Mouse (Mus musculus): ENCODE measurements at regions not wholly inside any gene's neighbourhood (a gene's known extent, or its start where the extent isn't known, plus 50 kb on each side); places are given as distances from the start of the nearest gene placed in this dataset.

DNA sequence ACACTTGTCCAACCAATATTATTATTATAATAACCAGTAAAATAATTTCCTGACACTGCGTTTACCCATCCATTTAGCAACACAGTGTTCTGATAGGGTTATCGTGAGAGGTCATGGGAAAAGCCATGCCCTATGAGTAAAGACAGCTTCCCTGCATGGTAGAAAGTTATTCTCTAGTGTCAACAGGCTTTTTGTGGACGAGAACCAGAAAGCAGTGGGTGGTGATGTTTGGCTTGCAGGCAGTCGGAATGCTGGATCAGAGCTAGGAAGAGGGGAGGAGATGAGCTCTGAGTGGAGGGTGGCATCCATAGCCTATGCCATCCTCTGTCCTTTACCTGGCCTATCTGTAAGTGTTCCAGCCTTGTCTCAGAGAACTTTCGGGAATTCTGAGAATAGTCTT is 83.1 kb upstream of the Sash1 start:
- WGBS (ENCODE audit: missing documents), result 97% methylated on average over 5 of the region's 5 CpGs
- no peaks in the 10 kb centered on the region for H3K79me2 ChIP-seq (ENCODE audit: inconsistent target)
- no peak overlapping the region for H3K4me3 ChIP-seq (ENCODE audit: inconsistent target)
- no peaks in the 10 kb centered on the region for H3K36me3 ChIP-seq (ENCODE audit: inconsistent target)
- no peak overlapping the region for H3K27ac ChIP-seq

DNA sequence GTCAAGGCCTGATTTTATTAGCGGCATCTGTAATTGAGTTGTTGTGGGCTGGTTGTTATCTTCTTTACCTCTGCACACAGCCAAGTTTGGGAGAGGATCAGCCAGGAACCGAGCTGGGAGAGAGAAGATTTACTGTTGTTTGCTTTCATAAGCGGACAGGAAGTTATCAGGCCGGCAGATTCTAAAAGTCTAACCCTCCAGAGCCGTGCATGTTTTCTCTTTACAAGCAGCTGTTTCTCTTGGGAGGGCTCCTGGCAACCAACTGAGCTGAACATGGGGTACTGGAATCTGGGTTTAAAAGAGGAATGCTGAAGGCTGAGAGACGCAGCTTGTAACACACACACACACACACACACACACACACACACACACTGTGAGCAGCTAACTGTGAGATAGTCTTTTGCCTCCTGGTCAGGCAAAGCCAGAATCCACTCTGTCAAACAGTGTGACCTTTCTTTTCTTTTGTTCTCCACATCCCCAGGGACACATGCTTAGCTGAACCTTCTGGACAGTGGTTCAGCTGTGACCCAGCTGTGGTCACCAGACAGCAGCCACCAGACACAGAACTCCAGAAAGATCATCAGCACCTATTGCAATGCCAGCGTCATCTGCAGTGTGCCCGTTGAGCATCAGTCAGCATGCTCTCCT is 82.5 kb upstream of the Sash1 start:
- no peak overlapping the region for H3K4me3 ChIP-seq (ENCODE audit: inconsistent target)
- no peak overlapping the region for H3K27ac ChIP-seq
- WGBS (ENCODE audit: missing documents), result 55% methylated on average over 7 of the region's 8 CpGs
- no peaks in the 10 kb centered on the region for H3K36me3 ChIP-seq (ENCODE audit: inconsistent target)
- no peaks in the 10 kb centered on the region for H3K79me2 ChIP-seq (ENCODE audit: inconsistent target)

DNA sequence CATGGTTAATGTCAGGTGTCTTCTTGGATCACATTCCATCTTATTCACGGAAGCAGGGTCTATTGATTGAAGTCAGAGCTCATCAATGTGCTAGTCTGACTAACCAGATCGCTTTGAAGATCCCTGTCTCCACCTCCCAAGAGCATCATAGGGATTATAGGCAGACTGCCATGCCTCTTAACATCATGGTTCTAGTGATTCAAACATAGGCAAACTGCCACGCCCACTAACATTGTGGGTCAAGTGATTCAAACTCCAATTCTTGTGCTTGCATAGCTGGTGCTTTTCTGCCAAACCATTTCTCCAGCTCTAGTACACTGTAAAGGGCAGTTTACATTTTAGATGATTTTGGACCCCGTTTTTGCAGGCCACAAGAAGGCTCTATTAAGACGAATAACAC is 77.1 kb upstream of the Sash1 start:
- no peaks in the 10 kb centered on the region for H3K79me2 ChIP-seq (ENCODE audit: inconsistent target)
- H3K4me3 ChIP-seq (ENCODE audit: inconsistent target), result no peak overlapping the region
- no peak overlapping the region for H3K27ac ChIP-seq
- WGBS (ENCODE audit: missing documents), result 90% methylated on average over 5 of the region's 5 CpGs
- H3K36me3 ChIP-seq (ENCODE audit: inconsistent target), result no peaks in the 10 kb centered on the region

DNA sequence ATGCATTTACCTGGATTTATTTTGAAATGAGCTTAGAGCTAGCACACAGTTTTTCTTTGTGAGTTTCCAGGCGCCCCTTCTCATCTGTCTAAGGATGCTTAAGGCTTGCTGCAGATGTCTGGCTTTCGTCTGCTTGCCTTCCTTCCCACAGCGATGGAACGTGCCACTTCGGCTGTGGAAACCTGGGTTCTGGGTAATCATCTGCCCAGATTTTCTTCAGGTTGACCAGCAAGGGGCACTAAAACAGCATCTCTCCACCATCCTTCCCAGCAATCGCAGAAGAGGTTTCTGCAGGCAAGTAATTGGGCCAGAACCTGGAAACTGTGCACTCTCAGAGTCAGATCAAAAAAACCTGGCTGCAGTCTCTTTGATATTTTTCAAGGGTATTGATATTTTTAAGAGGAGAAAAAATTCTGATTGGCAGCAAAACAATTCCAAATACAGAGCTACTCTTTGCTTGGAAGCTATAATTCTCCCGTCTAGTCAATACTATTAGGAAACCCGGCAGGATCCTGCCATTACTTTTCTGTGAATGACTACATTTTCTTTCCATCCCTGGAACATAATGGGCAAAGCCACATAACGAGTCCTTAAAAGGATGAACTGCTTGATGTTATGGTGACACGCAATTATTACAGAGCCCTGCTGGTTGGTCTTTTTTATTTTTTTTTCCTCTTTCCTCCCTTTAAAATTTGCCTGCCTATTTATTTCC is 75.2 kb upstream of the Sash1 start:
- 97% methylated on average over 10 of the region's 10 CpGs for WGBS (ENCODE audit: missing documents)

GRCm38 (mm10) chr10:8960275-8960960 is 74.5 kb upstream of the Sash1 start:
- no peak overlapping the region for H3K4me3 ChIP-seq (ENCODE audit: inconsistent target)
- H3K27ac ChIP-seq, result no peak overlapping the region
- H3K36me3 ChIP-seq (ENCODE audit: inconsistent target), result no peaks in the 10 kb centered on the region
- no peaks in the 10 kb centered on the region for H3K79me2 ChIP-seq (ENCODE audit: inconsistent target)
- whole genome bisulfite sequencing (ENCODE audit: missing documents), result 94% methylated on average over 9 of the region's 9 CpGs

More for the DNA sequence above, 75.2 kb upstream of the Sash1 start:
- no peaks in the 10 kb centered on the region for H3K79me2 ChIP-seq (ENCODE audit: inconsistent target)
- no peaks in the 10 kb centered on the region for H3K36me3 ChIP-seq (ENCODE audit: inconsistent target)
- no peak overlapping the region for H3K4me3 ChIP-seq (ENCODE audit: inconsistent target)
- H3K27ac ChIP-seq, result no peak overlapping the region

- Histone ChIP-seq H3K36me3 (ENCODE audit: inconsistent target) (no peaks in the 10 kb centered on the region), H3K4me3 (ENCODE audit: inconsistent target) (no peak overlapping the region), H3K27ac (no peak overlapping the region), H3K79me2 (ENCODE audit: inconsistent target) (no peaks in the 10 kb centered on the region)
- WGBS (ENCODE audit: missing documents), result 28% methylated on average over 6 of the region's 6 CpGs
Measured at GRCm38 (mm10) chr10:8955499-8956211, 69.8 kb upstream of the Sash1 start.

GRCm38 (mm10) chr10:8954003-8954402 is 68.1 kb upstream of the Sash1 start:
- H3K79me2 ChIP-seq (ENCODE audit: inconsistent target), result no peaks in the 10 kb centered on the region
- no peak overlapping the region for H3K4me3 ChIP-seq (ENCODE audit: inconsistent target)
- H3K27ac ChIP-seq, result no peak overlapping the region
- WGBS (ENCODE audit: missing documents), result 90% methylated on average over 4 of the region's 4 CpGs
- H3K36me3 ChIP-seq (ENCODE audit: inconsistent target), result no peaks in the 10 kb centered on the region

DNA sequence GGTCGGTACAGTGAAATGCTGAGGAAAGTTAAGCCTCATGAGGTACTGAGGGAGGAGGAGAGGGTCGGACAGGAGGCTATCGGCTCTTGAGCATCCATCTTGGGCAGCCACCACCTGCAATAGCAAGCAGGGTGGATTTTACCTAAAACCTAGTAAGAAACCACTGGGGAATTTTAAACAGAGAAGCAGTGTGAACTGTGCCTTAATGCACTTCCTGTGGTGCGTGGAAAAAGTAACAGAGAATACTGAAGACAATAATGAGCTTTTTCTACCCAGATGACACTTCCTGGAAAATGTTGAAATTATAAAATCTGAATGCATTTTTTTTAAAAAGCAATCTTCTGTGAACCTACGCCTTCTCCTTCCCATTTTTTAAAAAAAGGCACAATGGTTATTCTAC is 67.1 kb upstream of the Sash1 start:
- Histone ChIP-seq H3K27ac (no peak overlapping the region), H3K4me3 (ENCODE audit: inconsistent target) (no peak overlapping the region), H3K79me2 (ENCODE audit: inconsistent target) (no peaks in the 10 kb centered on the region), H3K36me3 (ENCODE audit: inconsistent target) (no peaks in the 10 kb centered on the region)
- WGBS (ENCODE audit: missing documents), result 83% methylated on average over 5 of the region's 5 CpGs

GRCm38 (mm10) chr10:8951937-8952336 is 66.1 kb upstream of the Sash1 start:
- Histone ChIP-seq H3K36me3 (ENCODE audit: inconsistent target) (no peaks in the 10 kb centered on the region), H3K4me3 (ENCODE audit: inconsistent target) (no peak overlapping the region), H3K27ac (no peak overlapping the region), H3K79me2 (ENCODE audit: inconsistent target) (no peaks in the 10 kb centered on the region)
- WGBS (ENCODE audit: missing documents), result 91% methylated on average over 3 of the region's 3 CpGs

DNA sequence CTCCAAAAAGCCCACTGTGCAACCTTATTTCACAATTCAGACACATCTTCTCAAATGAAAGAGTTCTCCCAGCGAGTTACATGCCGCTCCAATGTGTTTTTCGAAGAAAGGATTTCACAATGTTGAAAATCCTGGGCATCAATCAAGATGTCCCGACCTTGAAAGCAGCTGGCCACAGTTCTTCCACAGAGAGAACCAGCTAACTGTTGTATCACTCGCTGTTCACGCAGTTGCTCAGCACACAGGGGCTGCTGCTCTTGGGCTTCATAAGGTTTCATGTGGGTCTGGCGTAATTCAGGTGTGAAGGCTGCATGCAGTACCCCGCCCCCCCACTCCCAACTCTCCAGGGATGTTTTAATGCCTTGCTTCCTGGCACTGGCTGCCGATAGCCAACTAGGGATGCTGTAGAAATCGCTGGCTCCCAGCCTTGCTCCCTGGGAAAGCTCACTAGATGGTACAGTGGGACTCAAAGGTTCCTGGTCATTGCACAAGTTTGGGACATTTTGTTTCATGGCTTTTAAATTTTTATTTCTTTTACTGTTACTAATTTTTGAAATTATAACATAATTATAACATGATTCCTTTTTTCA is 65.5 kb upstream of the Sash1 start:
- Histone ChIP-seq H3K36me3 (ENCODE audit: inconsistent target) (no peaks in the 10 kb centered on the region), H3K79me2 (ENCODE audit: inconsistent target) (no peaks in the 10 kb centered on the region), H3K27ac (no peak overlapping the region), H3K4me3 (ENCODE audit: inconsistent target) (no peak overlapping the region)
- WGBS (ENCODE audit: missing documents), result 84% methylated on average over 10 of the region's 10 CpGs

- H3K36me3 ChIP-seq (ENCODE audit: inconsistent target), result no peaks in the 10 kb centered on the region
- H3K27ac ChIP-seq, result peak overlapping the region; percentile 24; the same call in 1 of the 2 replicates
- 3% methylated on average over 3 of the region's 3 CpGs for WGBS (ENCODE audit: missing documents)
- H3K4me3 ChIP-seq (ENCODE audit: inconsistent target), result no peak overlapping the region
- no peaks in the 10 kb centered on the region for H3K79me2 ChIP-seq (ENCODE audit: inconsistent target)
Measured at GRCm38 (mm10) chr10:8948227-8948626, 62.4 kb upstream of the Sash1 start.

DNA sequence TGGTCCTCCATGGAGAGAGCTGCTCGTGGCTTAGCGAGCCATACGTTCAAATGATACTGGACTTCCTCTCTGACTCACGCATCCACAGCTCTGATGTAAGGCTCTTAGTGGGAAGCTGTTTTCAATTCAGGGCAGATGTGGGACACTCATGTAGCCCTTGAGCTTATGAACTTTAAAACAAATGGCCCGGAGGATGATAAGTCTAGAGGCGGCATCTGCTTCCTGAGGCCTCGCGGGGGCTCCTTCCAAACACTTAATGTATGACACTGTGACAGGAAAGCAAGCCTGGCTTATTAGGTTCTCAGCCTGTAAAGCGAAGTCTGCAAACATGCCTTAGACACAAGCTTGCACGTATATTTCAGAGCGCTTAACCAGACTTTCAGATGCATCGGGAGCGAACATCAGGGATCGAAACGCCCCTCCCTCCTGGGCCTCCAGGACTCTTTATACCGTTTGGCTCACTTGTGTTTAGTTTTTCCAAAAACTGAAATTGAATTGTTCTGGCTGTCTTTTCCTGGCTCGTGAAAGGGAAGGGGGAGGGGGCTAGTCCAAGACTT is 59.4 kb upstream of the Sash1 start:
- Histone ChIP-seq H3K27ac (peak overlapping the region; percentile 29; the same call in 1 of the 2 replicates), H3K4me3 (ENCODE audit: inconsistent target) (no peak overlapping the region), H3K79me2 (ENCODE audit: inconsistent target) (no peaks in the 10 kb centered on the region), H3K36me3 (ENCODE audit: inconsistent target) (no peaks in the 10 kb centered on the region)
- 38% methylated on average over 17 of the region's 17 CpGs for WGBS (ENCODE audit: missing documents)

DNA sequence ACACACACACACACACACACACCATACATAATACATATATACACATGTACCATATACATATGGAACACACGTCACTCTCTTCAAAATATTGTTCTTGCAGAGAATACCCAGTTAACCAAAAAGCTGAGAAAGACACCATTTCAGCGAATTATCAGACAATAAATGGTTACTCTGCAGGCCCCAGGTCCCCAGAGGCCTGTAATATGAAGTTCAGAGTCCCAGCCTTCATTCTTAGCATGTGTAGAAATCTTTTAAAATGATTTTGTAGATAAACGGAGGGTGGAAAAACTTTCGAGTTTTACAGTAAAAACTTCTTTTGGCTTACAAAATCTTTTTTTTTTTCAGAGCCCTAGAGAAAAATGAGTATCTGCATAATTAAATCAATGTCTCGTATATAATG is 58.7 kb upstream of the Sash1 start:
- Histone ChIP-seq H3K27ac (no peak overlapping the region), H3K4me3 (ENCODE audit: inconsistent target) (no peak overlapping the region), H3K79me2 (ENCODE audit: inconsistent target) (no peaks in the 10 kb centered on the region), H3K36me3 (ENCODE audit: inconsistent target) (no peaks in the 10 kb centered on the region)
- WGBS (ENCODE audit: missing documents), result 86% methylated on average over 4 of the region's 5 CpGs

- Histone ChIP-seq H3K27ac (no peak overlapping the region), H3K36me3 (ENCODE audit: inconsistent target) (no peaks in the 10 kb centered on the region), H3K79me2 (ENCODE audit: inconsistent target) (no peaks in the 10 kb centered on the region), H3K4me3 (ENCODE audit: inconsistent target) (no peak overlapping the region)
- 74% methylated on average over 6 of the region's 6 CpGs for WGBS (ENCODE audit: missing documents)
Measured at GRCm38 (mm10) chr10:8943698-8944097, 57.8 kb upstream of the Sash1 start.
